Mouse (Mus musculus): Measurements from ENCODE around the gene Dyrk1b. TPM values are rescaled to one million over a fixed set of nuclear protein-coding genes. Genes with fewer than 3 reads are reported as not detected.
"Not testable (repeated sequence)": the region's sequence is repeated elsewhere in the genome, so short reads cannot be mapped to it uniquely, and the experiment has no call there.

Dyrk1b gene
- total RNA-seq, 1 experiment from 2014 or later, result 2.9 TPM

- ATAC-seq (replicated peaks; ENCODE audit: insufficient number of reproducible peaks, low FRiP score, low TSS enrichment, poor library complexity, severe bottlenecking), result no peak
Measured at GRCm38 (mm10) chr7:28186631-28187030, 7.4 kb downstream of the Dyrk1b start.

DNA sequence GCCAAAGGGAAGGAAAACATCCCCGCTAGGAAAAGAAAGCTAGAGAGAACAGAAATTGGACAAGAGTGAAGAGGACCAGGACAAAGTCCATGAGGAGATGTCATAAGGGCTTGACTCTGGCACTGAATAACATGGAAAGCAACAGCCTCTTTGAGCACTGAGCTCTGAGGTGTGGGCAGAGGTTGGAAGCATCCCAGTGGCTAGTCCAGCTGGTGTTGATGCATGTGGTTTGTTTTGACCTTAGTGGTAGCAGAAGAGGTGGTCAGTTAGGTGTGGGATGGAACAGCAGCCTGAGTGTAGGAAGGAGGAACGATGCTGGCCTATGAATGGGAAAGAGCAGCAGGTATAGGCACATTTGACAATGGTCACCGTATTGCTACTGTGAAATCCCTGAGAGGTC is 12.2 kb downstream of the Dyrk1b start:
- no peak for ATAC-seq (replicated peaks; ENCODE audit: insufficient number of reproducible peaks, low FRiP score, low TSS enrichment, poor library complexity, severe bottlenecking)

DNA sequence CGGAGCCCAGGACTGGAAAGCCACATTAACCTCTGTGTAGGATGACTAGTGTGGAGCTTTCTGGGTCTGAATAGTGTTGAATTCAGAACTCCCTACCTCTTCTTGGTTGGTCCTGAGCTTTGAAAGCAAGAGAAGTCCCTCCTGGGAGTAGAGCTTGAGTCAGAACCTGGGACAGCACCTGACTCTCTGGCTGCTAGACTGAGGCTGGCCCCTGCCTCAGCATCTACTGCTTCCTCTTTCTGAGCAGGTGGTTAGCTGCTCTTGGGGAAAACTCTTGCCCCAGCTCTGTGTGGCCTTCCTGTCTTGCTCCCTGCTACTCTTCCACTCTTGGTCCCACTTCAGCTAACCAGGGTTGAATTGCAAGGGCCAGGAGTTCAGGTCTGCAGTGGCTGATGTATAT is 12.6 kb downstream of the Dyrk1b start:
- no peak for ATAC-seq (replicated peaks; ENCODE audit: insufficient number of reproducible peaks, low FRiP score, low TSS enrichment, poor library complexity, severe bottlenecking)

- no peak for ATAC-seq (replicated peaks; ENCODE audit: insufficient number of reproducible peaks, low FRiP score, low TSS enrichment, poor library complexity, severe bottlenecking)
Measured at GRCm38 (mm10) chr7:28195414-28196098, 16.3 kb downstream of the Dyrk1b start.

DNA sequence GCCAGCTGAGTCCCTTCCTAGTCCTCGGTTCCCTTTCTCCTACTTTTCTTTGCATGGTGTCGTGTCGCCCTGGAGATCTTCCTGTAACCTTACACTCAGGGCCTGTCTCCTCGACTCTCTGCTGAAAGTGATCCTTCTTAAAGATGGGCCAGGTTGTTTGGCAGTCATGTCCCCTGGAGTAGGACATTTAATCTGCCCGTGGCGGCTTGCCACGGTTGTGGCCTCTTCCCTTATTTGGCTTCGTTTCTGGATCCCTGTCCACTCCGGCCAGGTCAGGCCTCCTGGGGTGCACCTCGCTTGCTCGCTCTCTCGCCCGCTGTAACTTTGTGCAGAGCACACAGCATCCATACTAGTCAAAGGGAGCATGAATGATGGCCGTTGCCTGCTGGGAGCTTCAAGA is 17.3 kb downstream of the Dyrk1b start:
- ATAC-seq (replicated peaks; ENCODE audit: insufficient number of reproducible peaks, low FRiP score, low TSS enrichment, poor library complexity, severe bottlenecking), result no peak

DNA sequence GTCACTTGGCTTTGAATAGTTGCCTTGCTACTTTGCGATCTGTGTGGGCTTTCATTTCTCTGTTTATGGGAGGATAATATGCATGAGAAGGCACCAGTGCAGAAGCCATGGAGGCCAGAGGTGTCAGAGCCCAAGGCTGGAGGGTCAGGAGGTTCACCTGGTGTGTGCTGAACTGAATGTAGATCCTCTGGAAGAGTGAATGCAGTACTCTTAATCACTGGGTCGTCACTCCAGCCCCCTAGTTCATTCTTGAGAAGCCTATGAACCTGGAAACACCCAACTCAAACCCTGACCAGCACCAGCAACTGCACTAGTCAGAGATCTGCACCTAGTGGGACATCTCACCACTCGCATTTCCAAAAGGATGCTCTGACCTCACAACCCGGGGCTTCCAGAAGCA is 19.8 kb downstream of the Dyrk1b start:
- ATAC-seq (replicated peaks; ENCODE audit: insufficient number of reproducible peaks, low FRiP score, low TSS enrichment, poor library complexity, severe bottlenecking), result no peak

DNA sequence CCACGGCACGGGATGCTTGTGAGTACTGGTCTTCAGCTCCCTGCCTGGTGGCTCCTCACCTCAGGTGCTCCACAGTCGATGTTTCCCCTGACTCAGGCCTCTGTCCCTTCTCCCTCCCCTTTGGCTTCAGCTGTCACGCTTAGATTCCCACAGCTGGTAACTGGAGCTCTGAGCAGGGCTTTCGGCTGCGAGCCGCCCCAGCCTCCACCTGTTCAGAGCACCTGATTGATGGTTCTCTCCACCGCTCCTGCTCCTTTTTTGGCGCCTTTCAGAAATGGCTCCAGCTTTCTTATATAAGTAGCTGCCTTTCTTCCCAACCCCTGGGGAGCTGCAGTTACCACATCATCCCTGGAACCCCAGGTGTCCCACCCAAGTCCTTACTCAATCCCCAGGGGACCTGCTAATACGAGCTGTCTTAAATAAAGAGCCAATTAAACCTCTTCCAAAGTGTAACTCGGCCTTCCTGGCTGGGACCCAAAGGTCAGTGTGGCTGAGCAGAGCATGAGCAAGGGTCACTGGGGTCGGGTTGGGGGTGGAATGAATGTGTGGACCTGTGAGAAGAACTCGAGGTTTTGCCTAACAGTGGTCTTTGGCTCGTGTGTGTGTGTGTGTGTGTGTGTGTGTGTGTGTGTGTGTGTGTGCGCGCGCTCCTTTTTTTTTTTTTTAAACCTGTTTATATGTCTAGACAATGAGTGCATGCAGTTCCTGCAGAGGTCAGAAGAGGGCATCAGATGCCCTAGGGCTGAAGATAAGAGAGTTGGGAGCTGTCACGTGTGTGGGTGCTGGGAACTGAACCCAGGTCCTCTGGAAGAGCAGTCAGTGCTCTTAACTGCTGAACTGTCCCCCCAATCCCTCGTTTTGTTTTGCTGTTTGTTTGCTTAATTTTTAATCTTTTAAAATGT is 24.2 kb downstream of the Dyrk1b start:
- no peak for ATAC-seq (replicated peaks; ENCODE audit: insufficient number of reproducible peaks, low FRiP score, low TSS enrichment, poor library complexity, severe bottlenecking)

DNA sequence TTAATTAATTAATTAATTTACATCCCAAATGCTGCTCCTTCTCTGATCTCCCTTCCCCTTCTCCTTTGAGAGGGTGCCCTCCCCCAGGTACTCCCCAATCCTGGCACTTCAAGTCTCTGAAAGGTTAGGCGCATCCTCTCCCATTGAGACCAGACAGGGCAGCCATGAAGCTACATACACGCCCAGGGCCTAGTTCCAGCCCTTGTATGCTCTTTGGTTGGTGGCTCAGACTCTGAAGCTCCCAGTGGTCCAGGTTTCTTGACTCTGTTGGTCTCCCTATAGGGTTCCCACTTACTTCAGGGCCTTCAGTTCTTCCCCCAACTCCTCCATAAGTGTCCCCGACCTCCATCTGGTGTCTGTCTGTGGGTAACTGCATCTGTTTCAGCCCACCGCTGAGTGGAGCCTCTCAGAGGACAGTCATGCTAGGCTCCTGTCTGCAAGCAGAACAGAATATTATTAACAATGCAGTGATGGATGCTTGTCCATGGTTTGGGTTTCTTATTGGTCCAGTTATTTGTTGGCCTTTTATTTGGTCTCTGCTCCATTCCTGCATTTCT is 26.9 kb downstream of the Dyrk1b start:
- ATAC-seq (replicated peaks; ENCODE audit: insufficient number of reproducible peaks, low FRiP score, low TSS enrichment, poor library complexity, severe bottlenecking), result no peak

DNA sequence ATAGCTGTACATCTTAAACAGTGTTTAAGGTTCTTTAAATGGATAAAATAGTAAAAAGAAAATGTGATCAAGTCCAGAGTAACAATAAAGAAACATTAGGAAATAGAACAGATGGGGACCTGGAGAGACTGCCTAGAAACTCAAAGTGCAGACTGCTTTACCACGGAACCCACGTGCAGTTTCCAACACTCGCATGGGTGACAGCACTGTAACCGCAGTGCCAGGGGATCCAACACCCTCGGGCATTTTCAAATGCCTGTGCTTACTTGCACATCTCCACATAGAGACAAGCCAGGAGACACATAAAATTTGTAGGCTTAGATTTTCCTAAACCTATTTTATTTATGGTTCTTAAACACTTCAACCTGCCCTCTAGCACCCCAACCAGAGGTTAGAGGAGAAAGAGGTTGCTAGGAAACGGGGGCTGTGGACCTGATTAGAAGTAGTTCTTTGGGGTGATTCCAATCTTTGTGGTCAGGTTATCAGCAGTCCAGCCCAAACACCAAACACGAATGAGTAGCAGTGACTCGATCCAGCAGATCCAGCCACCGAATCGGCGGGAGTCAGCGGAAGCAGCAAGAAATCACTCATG is 29.2 kb downstream of the Dyrk1b start:
- ATAC-seq (replicated peaks; ENCODE audit: insufficient number of reproducible peaks, low FRiP score, low TSS enrichment, poor library complexity, severe bottlenecking), result no peak

DNA sequence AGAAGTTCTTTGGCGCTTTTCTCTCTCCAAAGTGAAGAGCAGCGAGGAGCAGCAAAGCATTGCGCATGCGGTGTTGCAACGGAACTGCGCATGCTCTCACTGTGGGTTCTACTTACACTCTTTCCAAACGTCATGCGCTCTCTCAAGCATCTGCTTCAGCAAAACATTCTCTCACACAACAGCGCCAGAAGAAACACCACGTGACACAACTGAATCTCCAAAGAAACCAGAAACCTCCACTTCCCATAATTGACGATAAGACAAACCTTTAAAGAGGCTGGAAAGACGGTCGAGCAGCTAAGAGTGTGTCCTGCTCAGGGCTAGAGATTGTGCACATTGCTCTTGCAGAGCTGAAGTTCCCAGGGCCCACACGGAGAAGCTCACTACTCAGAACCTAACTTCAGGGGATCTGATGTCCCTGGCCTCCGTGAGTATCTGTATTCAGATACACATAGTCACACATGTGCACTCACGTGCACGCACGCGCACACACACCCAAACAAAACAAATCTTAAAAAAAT is 29.8 kb downstream of the Dyrk1b start:
- ATAC-seq (replicated peaks; ENCODE audit: insufficient number of reproducible peaks, low FRiP score, low TSS enrichment, poor library complexity, severe bottlenecking), result peak; percentile 82

DNA sequence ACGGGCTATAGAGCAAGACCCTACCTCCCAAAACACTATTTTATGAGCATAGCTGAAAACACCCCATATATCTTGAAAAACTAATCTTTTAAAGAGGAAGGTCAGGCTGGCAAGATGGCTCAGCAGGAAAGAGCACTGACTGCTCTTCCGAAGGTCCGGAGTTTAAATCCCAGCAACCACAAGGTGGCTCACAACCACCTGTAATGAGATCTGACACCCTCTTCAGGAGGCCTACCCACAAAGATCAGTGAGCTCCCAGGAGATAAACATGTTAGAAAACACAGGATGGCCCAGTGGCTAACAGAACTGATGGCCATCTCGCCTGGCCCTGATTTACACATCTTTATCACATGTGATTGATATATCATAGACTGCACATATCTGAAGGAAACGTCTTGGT is 31.5 kb downstream of the Dyrk1b start:
- ATAC-seq (replicated peaks; ENCODE audit: insufficient number of reproducible peaks, low FRiP score, low TSS enrichment, poor library complexity, severe bottlenecking), result no peak

DNA sequence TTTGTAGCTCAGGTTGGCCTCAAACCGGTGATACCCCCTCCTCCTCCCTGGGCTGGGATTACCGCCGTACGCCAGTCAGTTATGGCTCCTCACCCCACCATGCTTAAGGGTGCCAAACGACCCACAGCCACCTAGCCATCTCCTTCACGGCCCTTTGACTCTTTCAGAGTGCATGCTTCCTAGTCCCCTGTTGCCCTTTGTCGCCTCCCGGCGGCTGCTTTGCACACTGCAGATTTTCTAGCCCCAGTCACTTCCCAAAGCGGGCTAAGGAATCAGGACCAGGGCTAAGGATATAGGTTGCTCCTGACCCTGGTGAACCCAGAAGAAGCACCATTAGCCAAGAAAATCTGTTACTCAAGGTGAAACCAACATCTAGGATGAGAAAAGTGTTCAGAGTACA is 34.9 kb downstream of the Dyrk1b start:
- peak; percentile 84 for ATAC-seq (replicated peaks; ENCODE audit: insufficient number of reproducible peaks, low FRiP score, low TSS enrichment, poor library complexity, severe bottlenecking)

DNA sequence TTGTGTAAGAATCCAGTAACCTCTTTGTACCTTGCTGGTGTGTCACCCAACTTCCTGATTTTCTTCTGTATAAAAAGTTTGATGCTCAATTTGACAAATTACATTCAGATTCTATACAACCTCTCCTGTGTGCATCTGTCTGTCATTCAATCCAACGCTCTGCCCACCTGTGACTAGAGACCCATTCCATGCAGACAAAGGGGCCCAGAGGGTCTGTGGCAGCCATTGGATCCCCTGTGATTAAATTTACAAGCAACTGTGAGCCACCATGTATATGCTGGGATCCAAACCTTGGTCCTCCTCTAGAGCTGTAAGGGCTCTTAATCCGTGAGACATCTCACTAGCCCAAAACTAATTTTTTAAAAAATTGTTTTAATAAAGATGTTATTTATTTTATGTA is 36.7 kb downstream of the Dyrk1b start:
- not testable (repeated sequence) for ATAC-seq (replicated peaks; ENCODE audit: insufficient number of reproducible peaks, low FRiP score, low TSS enrichment, poor library complexity, severe bottlenecking)

DNA sequence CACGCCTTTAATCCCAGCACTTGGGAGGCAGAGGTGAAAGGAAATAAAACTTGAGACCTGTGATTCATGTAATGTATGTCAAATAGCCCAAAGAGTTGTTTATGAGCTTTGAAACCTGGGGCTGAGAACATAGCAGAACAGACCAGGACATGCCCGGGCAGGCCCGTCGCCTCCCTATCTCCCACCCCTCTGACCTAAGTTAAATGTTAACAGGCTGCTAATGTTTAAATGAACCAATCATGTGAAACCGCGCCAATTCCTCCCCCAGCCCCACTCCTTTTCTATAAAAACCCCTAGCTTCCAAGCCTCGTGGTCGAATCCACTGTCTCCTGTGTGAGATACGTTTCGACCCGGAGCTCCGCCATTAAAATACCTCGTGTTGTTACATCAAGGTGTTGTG is 38.5 kb downstream of the Dyrk1b start:
- not testable (repeated sequence) for ATAC-seq (replicated peaks; ENCODE audit: insufficient number of reproducible peaks, low FRiP score, low TSS enrichment, poor library complexity, severe bottlenecking)

GRCm38 (mm10) chr7:28218951-28219740 is 39.9 kb downstream of the Dyrk1b start:
- ATAC-seq (replicated peaks; ENCODE audit: insufficient number of reproducible peaks, low FRiP score, low TSS enrichment, poor library complexity, severe bottlenecking), result not testable (repeated sequence)

- ATAC-seq (replicated peaks; ENCODE audit: insufficient number of reproducible peaks, low FRiP score, low TSS enrichment, poor library complexity, severe bottlenecking), result not testable (repeated sequence)
Measured at GRCm38 (mm10) chr7:28226836-28227235, 47.6 kb downstream of the Dyrk1b start.

GRCm38 (mm10) chr7:28227421-28227820 is 48.2 kb downstream of the Dyrk1b start:
- ATAC-seq (replicated peaks; ENCODE audit: insufficient number of reproducible peaks, low FRiP score, low TSS enrichment, poor library complexity, severe bottlenecking), result not testable (repeated sequence)

All from monocyte, adult 5-6 weeks (primary cell).